Mouse (Mus musculus): Measurements from ENCODE around the gene Slc2a4. TPM values are rescaled to one million over a fixed set of nuclear protein-coding genes. Genes with fewer than 3 reads are reported as not detected.
"Not testable (repeated sequence)": the region's sequence is repeated elsewhere in the genome, so short reads cannot be mapped to it uniquely, and the experiment has no call there.

The Slc2a4 gene
- polyA plus RNA-seq, 1 experiment, result 2.7 TPM

DNA sequence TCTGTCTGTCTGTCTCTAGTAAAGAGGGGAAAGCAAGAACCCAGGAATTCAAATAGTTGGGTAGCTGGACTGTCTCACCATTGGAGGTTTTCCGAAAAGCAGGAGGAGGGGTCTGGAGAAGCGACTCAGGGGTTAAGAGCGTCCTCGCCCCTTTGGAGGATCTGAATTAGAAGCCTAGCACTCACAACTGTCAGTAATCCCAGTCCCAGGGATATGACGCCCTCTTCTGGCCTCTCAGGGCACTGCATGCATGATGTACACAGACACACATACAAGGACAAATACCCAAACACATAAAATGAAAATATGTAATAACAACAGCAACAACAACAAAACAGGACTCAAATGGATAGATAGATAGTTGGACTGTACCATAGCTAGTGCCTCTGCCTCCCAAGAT, 12.6 kb upstream of the Slc2a4 start:
- Histone ChIP-seq H3K36me3 (ENCODE audit: control insufficient read depth, insufficient read depth, low read length, poor library complexity, severe bottlenecking) (no peaks in the 10 kb centered on the region), H3K4me1 (ENCODE audit: control insufficient read depth, insufficient read depth, low read length) (no peaks in the 10 kb centered on the region), H3K4me3 (ENCODE audit: low read depth, low read length) (no peak overlapping the region), H3K9me3 (replicated peaks; ENCODE audit: control insufficient read depth, insufficient read depth, low read length, poor library complexity, severe bottlenecking) (no peaks in the 10 kb centered on the region), H3K27me3 (ENCODE audit: control insufficient read depth, insufficient read depth, low read length, poor library complexity, severe bottlenecking) (no peaks in the 10 kb centered on the region), H3K27ac (ENCODE audit: insufficient read depth, low read length) (no peak overlapping the region), H3K9ac (ENCODE audit: low read depth, poor library complexity, severe bottlenecking) (no peak overlapping the region)
- peak; percentile 73 for TF ChIP-seq CTCF (IDR thresholded peaks at IDR 0.05; ENCODE audit: low read depth, low read length)
- no peak for TF ChIP-seq EP300 (IDR thresholded peaks at IDR 0.05; ENCODE audit: insufficient read depth, low read depth, low read length)
- TF ChIP-seq POLR2A (IDR thresholded peaks at IDR 0.05; ENCODE audit: insufficient read depth, low read length), result no peak

DNA sequence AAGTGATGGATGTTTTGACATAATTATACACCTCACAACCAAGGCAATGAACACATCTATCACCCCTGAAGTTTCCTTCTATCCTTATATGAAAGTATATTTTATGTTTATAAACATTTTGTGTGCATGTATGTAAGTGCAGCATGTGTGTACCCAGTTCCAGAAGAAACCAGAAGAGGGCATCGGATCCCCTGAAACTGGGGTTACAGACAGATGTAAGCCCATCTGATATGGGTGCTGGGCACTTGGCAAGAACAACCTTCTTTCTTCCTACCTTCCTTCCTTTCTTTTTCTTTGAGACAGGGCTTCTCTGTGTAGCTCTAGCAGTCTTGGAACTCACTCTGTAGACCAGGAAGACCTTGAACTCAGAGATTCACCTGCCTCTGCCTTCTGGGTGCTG, 8.2 kb upstream of the Slc2a4 start:
- TF ChIP-seq POLR2A (IDR thresholded peaks at IDR 0.05; ENCODE audit: insufficient read depth, low read length) (no peak), EP300 (IDR thresholded peaks at IDR 0.05; ENCODE audit: insufficient read depth, low read depth, low read length) (no peak), CTCF (IDR thresholded peaks at IDR 0.05; ENCODE audit: low read depth, low read length) (no peak)
- H3K27me3 ChIP-seq (ENCODE audit: control insufficient read depth, insufficient read depth, low read length, poor library complexity, severe bottlenecking), result no peaks in the 10 kb centered on the region
- no peak overlapping the region for H3K9ac ChIP-seq (ENCODE audit: low read depth, poor library complexity, severe bottlenecking)
- no peak overlapping the region for H3K27ac ChIP-seq (ENCODE audit: insufficient read depth, low read length)
- no peaks in the 10 kb centered on the region for H3K4me1 ChIP-seq (ENCODE audit: control insufficient read depth, insufficient read depth, low read length)
- H3K36me3 ChIP-seq (ENCODE audit: control insufficient read depth, insufficient read depth, low read length, poor library complexity, severe bottlenecking), result no peaks in the 10 kb centered on the region
- no peaks in the 10 kb centered on the region for H3K9me3 ChIP-seq (replicated peaks; ENCODE audit: control insufficient read depth, insufficient read depth, low read length, poor library complexity, severe bottlenecking)
- H3K4me3 ChIP-seq (ENCODE audit: low read depth, low read length), result no peak overlapping the region

DNA sequence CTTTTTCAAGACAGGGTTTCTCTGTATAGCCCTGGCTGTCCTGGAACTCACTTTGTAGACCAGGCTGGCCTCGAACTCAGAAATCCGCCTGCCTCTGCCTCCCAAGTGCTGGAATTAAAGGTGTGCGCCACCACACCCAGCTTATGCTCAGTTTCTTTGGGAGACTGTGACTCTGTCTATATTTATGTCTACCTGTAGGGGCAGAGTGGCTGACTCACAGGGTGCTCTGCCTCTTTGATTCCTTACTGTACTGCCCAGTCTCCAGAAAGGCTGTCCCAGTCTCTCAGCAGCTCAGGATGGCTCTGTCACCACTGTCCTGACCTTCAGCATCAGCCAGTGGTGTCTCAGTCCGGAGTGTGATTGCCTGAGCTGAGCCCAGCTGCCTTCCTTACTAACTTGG, 7.6 kb upstream of the Slc2a4 start:
- H3K4me1 ChIP-seq (ENCODE audit: control insufficient read depth, insufficient read depth, low read length); H3K27ac ChIP-seq (ENCODE audit: insufficient read depth, low read length); H3K27me3 ChIP-seq (ENCODE audit: control insufficient read depth, insufficient read depth, low read length, poor library complexity, severe bottlenecking); H3K4me3 ChIP-seq (ENCODE audit: low read depth, low read length); H3K36me3 ChIP-seq (ENCODE audit: control insufficient read depth, insufficient read depth, low read length, poor library complexity, severe bottlenecking); H3K9me3 ChIP-seq (replicated peaks; ENCODE audit: control insufficient read depth, insufficient read depth, low read length, poor library complexity, severe bottlenecking); H3K9ac ChIP-seq (ENCODE audit: low read depth, poor library complexity, severe bottlenecking): not testable (repeated sequence)

DNA sequence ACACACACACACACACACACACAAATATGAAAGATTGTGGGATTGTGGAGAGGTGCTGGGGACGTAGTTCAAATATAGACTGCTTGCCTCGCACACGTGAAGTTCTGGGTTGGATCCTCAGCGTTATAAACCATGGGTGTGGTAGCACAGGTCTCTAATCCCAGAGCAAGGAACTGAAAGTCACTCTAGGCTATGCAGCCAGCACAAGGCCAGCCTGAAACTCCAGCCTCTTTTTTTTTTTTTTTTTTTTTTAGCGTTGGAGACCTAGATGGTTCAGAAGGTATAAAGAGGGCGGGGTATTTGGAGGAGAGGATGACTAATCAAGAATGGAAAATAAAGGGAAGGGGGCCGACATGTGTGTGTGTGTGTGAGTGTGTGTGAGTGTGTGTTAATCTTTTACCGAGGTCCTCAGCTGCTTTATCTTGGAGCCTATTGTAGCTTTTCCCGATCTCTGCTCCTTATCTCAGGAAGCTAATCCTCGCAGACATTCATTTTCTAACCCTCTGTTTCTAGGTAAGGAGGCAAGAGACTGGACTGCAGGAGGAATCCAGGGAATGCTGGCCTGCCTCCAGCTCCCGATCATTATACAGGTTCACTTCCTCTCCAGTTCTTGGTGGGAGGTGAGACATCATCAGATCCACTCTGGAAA, 5.4 kb upstream of the Slc2a4 start:
- Histone ChIP-seq H3K27ac (ENCODE audit: insufficient read depth, low read length) (no peak overlapping the region), H3K27me3 (ENCODE audit: control insufficient read depth, insufficient read depth, low read length, poor library complexity, severe bottlenecking) (no peaks in the 10 kb centered on the region), H3K4me3 (ENCODE audit: low read depth, low read length) (no peak overlapping the region), H3K9ac (ENCODE audit: low read depth, poor library complexity, severe bottlenecking) (no peak overlapping the region), H3K36me3 (ENCODE audit: control insufficient read depth, insufficient read depth, low read length, poor library complexity, severe bottlenecking) (no peaks in the 10 kb centered on the region), H3K4me1 (ENCODE audit: control insufficient read depth, insufficient read depth, low read length) (no peaks in the 10 kb centered on the region), H3K9me3 (replicated peaks; ENCODE audit: control insufficient read depth, insufficient read depth, low read length, poor library complexity, severe bottlenecking) (no peaks in the 10 kb centered on the region)
- TF ChIP-seq EP300 (IDR thresholded peaks at IDR 0.05; ENCODE audit: insufficient read depth, low read depth, low read length) (no peak), POLR2A (IDR thresholded peaks at IDR 0.05; ENCODE audit: insufficient read depth, low read length) (no peak), CTCF (IDR thresholded peaks at IDR 0.05; ENCODE audit: low read depth, low read length) (no peak)

DNA sequence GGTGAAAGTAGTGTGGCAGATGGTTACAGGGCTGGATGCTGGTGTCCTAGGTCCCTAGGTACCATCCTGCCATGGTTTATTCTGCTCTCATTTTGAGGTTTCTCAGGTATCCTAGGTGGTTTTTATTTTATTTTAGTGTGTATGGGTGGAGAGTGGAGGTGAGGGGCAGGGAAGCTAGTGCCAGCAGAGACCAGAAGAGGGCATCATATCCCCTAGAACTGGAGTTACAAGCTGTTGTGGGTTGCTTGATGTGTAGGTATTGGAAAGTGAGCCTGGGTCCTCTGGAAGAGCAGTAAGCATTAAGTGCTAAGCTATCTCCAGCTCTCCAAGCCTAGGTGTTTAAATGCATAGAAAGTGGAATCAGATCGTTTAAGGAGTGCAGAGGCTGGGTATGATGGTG, 4.3 kb upstream of the Slc2a4 start:
- Histone ChIP-seq H3K27ac (ENCODE audit: insufficient read depth, low read length) (no peak overlapping the region), H3K9ac (ENCODE audit: low read depth, poor library complexity, severe bottlenecking) (no peak overlapping the region), H3K4me1 (ENCODE audit: control insufficient read depth, insufficient read depth, low read length) (no peaks in the 10 kb centered on the region), H3K36me3 (ENCODE audit: control insufficient read depth, insufficient read depth, low read length, poor library complexity, severe bottlenecking) (no peaks in the 10 kb centered on the region), H3K9me3 (replicated peaks; ENCODE audit: control insufficient read depth, insufficient read depth, low read length, poor library complexity, severe bottlenecking) (no peaks in the 10 kb centered on the region), H3K27me3 (ENCODE audit: control insufficient read depth, insufficient read depth, low read length, poor library complexity, severe bottlenecking) (no peaks in the 10 kb centered on the region), H3K4me3 (ENCODE audit: low read depth, low read length) (no peak overlapping the region)
- TF ChIP-seq CTCF (IDR thresholded peaks at IDR 0.05; ENCODE audit: low read depth, low read length), result peak; percentile 42
- TF ChIP-seq POLR2A (IDR thresholded peaks at IDR 0.05; ENCODE audit: insufficient read depth, low read length), result no peak
- TF ChIP-seq EP300 (IDR thresholded peaks at IDR 0.05; ENCODE audit: insufficient read depth, low read depth, low read length), result no peak

DNA sequence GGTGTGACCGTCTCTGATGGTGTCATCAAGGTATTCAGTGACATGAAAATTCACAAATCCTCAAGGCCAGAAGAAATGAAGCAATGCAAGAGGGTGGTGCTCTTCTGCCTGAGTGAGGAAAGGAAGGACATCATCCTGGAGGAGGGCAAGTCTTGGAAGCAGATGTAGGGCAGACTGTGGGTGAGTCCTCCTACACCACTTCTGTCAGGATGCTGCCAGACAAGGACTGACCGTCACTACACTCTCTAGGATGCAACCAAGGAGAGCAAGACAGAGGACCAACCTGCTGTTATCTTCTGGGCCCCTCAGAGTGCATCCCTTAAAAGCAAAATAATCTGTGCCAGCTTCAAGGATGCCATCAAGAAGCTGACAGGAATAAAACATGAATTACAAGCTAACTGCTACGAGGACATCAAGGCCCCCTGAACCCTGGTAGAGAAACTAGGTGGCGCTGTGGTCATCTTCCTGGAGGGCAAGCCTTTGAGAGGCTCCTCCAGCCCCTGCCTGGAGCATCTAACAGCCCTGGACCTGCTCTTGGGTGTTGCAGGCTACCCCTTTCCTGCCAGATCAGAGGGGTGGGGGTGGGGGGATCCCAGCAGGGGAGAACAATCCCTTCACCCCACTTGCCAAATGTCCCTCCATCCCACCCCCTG, 2.9 kb upstream of the Slc2a4 start:
- Histone ChIP-seq H3K4me1 (ENCODE audit: control insufficient read depth, insufficient read depth, low read length) (no peaks in the 10 kb centered on the region), H3K36me3 (ENCODE audit: control insufficient read depth, insufficient read depth, low read length, poor library complexity, severe bottlenecking) (no peaks in the 10 kb centered on the region), H3K27me3 (ENCODE audit: control insufficient read depth, insufficient read depth, low read length, poor library complexity, severe bottlenecking) (no peaks in the 10 kb centered on the region), H3K27ac (ENCODE audit: insufficient read depth, low read length) (no peak overlapping the region), H3K9ac (ENCODE audit: low read depth, poor library complexity, severe bottlenecking) (no peak overlapping the region), H3K4me3 (ENCODE audit: low read depth, low read length) (no peak overlapping the region), H3K9me3 (replicated peaks; ENCODE audit: control insufficient read depth, insufficient read depth, low read length, poor library complexity, severe bottlenecking) (no peaks in the 10 kb centered on the region)
- TF ChIP-seq CTCF (IDR thresholded peaks at IDR 0.05; ENCODE audit: low read depth, low read length) (peak; percentile 63), EP300 (IDR thresholded peaks at IDR 0.05; ENCODE audit: insufficient read depth, low read depth, low read length) (no peak)
